Mouse (Mus musculus) 3134 (cell line): Measurements from ENCODE around the gene Cpn1.

Experiments
- DNase-seq: peaks from one replicate; pipeline ENCODE4 v3.0.0-alpha.2; 2011; ENCODE audit warnings: low spot score; ENCODE audit not compliant: insufficient read length; ENCODE audit errors: extremely low read depth

The Cpn1 gene

DNA sequence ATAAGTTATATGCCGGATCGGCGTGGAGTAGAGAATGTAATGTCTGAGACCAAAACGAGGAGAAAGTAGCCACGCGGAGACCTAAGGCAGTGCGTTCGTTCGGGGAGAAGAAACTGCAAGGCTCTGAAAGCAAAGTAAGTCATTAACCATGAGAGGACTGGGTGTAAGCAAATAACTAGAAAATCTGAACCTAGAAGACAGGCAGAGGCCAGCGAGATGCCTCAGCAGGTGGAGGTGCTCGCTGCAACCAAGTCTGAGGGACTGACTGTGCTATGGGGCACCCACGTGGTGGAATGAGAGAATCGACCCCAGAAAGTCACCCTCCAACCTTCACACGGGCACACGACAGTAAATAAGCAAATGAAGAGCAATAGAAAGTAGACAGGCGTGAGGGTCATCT is 43.3 kb downstream of the Cpn1 start:
- DNase-seq, result no peak

DNA sequence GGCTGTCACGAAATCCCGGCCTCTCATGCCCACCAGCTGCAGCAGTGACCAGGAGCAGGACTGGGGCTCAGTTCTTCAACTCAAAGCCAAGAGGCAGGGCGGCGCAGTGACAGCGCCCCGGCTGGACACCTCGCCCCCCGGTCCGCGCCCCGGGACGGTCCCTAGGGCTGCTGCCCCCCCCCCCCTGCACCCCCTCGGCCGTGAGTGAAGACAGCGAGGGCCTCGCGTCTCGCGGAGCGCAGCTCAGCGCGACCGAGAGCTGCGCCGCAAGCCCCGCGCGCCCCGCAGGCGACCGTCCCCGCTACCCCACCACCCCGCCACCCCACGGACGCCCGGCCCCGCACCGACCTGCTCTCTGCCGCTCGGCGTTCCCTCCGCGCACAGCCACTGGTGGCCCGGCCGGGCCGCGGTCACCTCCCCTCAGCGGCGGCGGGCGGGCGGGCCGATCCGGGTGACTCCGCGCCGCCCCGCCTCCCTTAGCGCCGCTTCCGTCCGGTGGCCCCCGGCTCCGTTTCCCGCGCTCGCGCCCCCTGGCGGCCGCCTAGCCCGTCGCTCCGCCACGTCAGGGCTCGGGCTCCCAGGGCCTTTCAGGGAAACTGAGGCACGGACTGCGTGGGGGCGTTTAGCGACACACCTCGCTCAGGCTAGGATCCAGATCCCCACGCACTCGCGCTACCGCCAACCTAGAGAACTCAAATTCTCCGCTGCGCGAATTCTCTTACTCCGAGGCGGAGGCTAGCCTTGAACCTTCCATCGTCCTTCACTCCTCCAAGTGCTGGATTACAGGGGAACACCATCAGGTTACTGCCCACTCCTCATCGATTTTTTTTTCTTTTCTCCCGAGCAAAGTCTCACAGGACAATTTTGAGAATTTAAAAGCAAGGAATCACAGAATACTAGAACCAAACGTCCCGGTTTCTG is 46.3 kb downstream of the Cpn1 start, which contains the start of gene Dnmbp:
TSS of gene Dnmbp (minus strand) at position 423 of the 921 bp plus-strand sequence.
- peak; percentile 75 for DNase-seq

DNA sequence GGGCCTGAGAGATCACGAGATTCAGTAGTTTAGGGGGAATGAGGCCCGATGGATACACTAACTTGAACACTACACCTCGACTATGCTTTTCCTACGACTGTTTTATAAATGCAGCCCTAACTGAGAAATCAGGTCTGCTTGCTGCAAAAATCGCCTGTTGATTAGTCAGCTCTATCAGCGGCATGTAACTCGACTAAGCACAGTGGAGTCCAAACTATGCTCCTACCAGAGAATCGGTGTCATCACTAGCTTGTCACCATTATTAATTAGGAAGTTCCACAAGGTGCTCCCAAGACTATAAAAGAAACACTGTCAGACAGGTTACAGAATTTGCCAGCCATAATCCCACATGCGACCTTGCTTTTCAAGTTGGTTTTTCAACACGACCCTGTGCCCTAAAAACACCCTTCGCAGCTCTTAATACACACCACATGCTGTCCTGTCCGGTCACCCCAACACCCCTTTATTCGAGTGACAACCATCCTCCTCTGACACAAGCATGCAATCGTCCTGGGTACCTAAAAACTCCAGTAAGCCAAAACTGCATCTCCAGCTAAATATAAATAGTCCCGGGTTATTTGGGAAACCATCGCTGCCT is 47.1 kb downstream of the Cpn1 start:
- DNase-seq, result no peak

DNA sequence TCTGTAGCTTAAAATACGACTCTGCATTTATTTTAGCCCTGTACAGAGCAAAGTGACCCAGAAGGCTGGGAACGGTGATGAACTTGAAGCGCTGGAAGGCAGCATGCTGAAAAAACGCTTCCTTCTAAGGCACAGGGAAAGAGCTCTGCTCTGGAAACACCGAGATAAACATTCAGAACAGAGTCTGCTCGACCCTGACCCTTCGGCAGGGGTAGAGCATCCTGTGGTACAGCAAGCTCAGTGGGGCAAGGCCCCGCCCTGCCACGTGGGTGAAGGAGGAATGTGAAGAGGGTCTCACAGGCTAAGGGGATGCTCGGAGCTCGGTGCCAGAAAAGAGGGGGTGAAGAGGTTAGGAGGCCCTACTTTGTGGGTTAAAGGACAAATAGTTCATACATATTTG is 48.0 kb downstream of the Cpn1 start:
- DNase-seq, result no peak

DNA sequence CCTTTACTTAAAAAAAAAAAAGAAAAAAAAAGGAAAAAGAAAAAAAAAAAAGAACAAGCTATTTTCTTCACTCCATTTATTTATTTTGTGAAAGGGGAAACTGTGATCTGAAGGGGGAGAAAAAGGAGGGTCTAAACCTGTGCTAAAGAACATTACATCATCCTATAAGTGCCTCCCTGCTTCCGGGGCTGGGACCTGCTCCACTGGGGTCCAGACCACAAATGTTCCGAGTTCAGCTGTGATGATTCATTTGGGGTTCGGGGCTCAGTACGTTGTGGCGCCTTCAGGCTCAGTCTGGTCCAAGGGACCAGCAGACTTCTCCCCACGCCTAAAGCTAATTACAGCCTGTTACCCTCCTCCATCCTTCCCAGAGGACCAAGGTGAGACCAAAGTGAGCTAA is 55.4 kb downstream of the Cpn1 start:
- no peak for DNase-seq

DNA sequence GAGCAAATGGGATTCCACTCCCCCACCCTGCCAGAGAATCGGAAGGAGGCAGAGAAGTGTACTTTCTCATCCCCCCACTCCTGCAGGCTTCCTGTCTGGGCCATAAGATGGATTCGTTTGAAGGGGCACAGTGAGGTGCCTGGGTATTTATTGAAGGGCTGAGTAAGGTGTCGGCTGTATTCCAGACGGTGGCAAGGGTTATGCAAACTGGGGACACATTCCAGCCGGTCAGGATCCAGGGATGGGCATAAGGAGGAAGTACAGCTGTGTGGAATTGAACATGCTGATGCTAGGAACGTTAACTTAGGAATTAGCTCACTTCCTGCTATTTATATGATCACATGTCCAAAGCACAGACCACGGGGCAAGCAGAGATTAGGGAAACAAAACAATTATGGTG is 56.0 kb downstream of the Cpn1 start:
- no peak for DNase-seq

DNA sequence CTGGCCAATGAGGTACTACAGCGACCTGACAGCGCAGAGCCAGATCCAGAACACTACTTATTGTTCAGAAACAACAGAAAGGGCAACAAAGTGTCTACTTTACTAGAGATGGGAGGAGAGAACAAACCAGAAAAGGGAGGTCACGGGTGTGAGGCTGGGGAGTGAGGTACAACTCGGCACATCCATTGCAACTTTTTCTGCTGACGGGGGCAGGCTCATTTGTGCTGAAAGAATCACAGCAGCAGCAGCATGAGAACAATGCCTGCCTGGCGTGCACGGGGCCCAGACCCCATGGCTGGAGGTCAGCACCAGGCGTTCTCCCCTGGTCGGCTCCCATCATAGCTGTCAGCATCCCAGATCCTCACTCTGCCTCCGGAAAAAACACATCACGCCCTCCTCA is 56.5 kb downstream of the Cpn1 start:
- DNase-seq, result no peak

DNA sequence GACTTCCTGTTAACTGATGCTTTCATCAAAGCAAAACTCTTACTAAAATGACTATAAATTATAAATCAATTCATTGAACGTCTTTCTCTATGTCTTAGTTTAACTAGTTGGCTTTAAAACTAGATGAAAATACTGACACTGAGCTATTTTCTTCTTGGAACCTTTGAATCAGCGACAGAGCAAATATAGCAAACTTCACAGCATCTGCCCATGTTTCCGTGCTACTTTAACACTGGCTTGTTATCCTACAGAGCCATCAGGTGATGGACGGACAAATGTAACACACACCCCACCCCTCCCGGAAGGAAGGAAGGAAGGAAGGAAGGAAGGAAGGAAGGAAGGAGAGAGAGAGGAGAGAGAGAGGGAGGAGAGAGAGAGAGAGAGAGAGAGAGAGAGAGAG is 58.4 kb downstream of the Cpn1 start:
- no peak for DNase-seq

DNA sequence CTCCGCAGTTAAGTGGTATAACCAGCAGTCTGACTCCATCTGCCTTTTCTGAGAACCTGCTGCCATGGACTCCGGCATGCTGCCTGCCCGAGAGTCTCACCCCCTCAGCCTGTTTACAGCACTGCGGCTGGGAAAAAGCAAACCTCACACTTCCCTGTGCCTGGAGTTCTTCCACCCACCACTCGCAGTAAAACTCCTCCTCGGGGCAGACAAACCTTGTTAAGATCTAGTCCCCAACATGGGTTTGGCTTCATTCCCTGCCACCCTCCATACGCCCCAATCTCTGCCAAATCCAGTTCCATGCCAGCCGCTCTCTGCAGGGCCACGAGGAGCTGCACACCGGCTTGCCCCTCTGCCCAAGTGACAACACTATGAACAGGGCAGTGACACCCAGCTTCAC is 59.3 kb downstream of the Cpn1 start:
- DNase-seq, result no peak

DNA sequence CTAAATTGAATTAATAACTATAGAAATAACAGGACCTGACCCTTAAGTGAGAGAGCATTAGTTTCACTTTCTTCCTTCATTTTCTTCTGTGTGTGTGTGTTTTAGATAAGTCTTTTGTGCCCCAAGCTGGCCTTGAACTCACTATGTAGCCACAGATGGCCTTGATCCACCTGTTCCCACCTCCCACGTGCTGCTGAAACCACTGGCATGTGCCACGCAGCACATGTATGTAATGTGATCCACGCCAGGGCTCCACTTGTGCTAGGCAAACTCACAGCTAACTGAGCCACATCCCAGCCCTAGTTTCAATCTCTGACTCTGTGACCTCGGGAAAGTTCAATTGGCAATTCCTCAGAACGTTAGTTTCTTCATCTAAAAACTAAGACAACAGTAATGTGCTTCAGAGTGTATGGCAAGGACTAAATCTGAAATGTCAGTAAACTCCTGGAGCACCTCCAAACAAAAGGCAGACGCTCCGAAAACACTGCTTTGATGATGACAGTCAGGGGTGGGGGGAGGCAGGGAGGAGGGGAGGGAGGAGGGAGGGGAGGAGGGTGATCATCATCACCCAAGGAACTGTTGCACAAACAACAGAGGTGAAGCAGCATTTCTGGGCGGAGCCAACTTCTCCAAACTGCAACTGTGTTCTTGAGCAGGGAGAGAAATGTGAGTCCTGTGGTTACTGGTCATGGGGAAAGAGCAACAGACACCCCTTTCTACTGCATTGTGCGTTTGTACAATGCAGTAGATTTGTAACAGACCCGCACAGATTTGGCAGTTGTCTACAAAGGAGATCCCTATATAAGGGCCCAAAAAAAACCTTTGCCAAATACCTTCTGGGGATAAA is 60.0 kb downstream of the Cpn1 start:
- DNase-seq, result no peak

DNA sequence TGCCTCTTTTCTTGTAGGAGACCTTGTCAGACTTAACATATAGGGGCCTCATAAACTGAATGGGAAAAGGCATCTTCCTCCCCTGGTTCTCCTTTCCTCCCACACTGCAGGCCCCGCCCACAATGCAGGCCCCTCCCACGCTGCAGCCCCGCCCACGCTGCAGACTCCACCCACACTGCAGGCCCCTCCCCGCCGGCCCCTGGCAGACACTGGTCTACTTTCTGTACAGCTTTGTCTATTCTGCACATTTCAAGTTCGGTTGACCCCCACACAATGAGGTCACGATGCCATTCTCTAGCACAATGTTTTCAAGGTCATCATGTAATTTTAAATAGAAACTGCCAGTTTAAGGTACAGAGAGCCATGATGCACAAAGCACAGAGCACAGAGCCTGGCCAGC is 62.0 kb downstream of the Cpn1 start:
- DNase-seq, result no peak

DNA sequence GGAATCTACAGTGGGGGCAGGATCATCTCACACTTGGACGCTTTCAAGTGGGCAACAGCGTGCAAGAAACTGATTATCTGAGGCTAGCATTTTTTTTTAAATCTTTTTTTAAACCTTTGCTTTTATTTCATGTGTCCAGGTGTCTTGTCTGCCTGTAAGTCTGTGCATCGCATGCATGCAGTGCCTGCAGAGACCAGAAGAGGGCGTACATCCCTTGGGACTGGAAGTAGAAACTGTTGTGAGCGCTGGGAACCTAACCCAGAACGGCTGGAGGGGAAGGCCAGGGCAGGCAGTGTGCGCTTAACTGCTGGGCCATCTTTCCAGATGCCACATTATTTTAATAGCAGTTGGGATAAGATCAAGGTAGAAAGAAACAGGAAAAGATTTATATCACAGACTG is 63.4 kb downstream of the Cpn1 start:
- no peak for DNase-seq

DNA sequence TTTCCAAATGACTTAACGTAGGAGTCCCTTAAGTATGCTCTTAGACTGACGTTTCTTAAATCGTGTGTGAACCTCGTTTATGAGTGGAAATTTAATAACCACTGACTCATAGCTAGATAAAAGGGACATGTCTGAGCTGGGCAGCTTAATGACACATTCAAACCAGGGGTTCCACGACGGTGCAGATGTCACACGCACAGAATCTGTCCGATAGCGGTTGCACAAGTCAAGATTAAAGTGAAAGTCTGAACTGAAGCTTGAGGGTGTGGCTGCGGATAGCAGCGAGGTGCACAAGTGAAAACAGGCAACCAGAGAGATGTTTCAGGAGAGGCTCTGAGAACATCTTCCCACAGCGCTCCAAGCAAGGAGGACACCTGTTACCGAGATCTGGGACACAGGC is 64.9 kb downstream of the Cpn1 start:
- DNase-seq, result no peak

DNA sequence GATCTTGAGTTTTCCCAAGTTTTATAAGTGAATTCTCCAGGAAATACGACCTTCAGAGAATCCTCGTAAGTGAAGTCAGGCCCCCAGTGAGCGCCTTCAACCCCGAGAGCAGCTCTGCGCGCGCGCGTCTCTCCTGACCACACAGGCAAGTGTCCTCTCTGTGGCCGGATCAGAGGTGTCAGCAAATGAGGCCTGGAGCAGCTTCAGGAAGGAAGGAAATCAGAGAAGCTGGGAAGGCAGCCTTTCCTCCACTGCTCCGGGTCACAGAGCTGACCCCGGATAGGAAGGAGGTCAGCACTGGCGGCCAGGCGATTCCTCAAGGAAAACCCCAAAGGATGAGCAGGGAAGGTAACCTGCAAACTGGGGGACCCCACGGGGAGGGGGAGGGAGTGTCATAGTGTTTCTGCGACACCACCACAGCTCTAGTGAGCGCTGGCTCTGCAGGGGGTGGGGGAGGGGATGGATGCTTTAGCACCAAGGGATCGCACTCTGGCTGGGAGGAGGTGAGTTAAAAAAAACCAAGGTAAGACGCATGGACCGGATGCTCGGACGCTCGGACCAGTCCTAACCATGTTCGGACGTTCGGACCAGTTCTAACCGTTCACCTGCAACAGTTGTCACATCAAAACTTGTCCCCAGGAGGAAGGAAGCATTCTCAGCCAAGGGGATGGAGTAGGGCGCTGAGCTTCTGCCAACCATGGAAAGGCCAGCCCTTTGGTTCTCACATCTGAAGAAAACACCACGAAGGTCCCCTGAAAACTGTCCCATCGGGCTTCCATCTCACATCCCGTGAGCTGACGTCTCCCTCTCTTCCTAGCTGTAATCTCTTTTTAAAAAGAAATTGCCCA is 65.7 kb downstream of the Cpn1 start:
- DNase-seq, result no peak

DNA sequence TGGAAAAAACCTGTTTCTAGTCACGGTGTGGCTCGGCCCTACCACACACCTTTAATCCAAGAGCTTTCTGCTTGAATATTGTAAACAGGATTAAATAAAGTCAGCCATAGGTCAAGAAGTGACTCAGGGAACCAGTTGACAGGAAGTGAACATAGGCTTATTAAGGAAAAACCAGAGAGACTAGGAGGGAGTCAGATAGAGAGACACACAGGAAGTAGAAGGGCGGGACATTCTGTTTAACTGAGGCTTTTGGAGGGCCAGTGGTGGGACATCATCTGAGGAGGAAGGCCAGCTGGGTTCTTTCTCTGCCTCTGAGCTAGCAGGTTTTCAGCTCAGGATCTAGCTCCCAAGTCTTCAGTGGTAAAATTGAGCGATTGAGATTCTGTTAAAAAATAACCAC is 66.5 kb downstream of the Cpn1 start:
- no peak for DNase-seq

DNA sequence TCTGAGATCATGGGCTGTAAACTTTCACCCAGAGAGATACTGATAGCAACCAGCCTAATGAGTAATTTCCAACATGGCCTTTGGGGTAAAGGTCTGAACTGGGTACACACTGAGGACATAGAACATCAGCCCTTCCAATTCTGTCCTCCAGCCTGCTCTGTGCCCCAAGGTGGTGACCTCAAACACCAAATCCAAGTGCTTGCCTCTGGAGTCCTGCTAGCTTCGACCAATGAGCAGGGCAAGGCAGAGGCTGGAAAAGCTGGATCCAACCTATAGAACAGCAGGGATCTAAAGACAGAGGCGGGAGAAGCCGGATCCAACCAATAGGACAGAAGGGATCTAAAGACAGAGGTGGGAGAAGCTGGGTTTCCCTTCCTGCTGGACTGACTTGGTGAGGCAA is 67.5 kb downstream of the Cpn1 start:
- DNase-seq, result no peak

DNA sequence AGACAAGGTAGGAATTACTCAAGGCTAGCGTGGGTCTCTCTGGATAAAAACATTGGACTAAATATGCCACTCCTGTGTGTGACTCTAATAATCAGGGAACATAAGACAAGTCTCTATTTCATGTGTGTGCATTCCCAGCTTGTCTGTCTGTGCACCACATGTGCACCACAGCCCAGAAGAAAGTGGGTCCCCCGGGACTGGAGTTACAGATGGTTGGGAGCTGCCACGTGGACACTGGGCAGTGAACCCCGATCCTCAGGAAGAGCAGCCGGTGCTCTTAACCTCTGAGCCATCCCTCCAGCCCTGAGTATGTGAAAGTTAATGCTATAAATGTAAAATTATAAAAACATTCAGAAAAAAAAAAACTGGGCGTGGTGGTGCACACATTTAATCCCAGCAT is 68.6 kb downstream of the Cpn1 start:
- DNase-seq, result no peak

DNA sequence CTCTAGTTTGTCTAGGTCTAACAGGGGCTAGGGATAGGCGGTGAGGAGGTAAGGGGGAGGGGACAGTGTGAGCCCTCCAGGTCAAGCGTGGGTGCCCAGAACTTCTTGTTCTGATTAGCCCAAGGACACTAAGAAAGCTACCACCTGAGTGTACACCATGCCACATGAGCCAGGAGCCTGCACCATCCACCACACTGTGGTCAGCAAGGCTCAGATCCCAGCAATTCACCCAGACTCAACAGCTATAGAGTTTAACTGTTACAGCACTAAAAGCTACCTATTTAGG is 69.0 kb downstream of the Cpn1 start:
- no peak for DNase-seq

DNA sequence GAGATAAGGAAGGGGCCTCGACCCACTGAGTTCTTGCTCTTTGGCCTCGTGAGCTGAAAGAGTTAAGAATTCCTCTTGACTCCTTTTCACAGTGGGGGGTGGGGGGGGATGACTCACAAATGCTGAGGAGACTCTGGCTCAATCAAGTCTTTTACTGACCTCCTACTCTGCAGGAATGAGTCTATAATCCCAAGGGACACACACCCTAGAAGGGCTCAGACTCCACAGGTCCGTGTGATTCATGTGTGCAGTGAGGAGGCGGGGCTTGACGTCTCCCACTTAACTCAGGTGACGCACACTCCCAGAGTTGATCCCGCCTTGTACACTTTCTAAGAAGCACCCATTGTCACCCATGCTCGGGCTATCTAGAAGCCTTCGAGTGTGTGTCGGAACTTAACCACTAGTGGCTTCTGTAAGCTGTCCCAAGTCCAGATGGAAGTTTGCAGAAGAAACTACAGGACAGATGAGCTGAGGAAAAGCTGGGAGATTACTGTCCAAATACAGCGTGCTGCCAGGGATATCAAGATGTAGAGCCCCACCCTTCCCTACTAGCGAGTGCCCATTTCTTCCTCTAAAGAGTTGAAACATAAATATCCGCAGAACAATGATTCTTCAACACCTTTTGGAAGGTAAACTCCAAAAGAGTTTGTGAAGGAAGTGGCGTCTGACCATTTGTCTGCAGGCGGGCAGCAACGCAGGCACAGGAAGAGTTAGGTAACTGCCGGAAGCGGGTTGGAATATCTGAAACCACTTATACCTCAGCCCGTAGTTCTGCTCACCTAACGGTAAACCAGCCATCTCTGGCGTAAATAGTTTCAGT is 69.6 kb downstream of the Cpn1 start:
- DNase-seq, result peak; percentile 86

DNA sequence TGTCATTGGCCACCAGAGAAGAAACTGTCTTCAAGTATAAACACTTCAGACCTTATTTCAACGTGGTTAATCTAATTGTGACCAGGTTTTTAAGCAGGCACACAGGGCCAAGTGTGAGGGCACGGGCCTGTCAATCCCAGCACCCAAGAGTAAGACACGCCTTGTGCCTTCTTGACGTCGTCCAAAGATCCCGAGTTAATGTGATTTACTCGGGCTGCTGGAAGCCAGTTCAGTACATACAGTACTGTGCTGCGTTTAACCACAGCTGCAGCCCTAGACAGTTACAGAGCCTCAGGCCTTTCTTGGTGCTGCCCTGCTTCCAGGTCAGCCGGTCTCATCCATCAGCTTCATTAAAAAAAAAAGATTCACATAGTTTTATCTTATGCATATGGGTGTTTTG is 70.9 kb downstream of the Cpn1 start:
- peak; percentile 38 for DNase-seq
